Mouse (Mus musculus) midbrain, postnatal 0 days (tissue): Measurements from ENCODE around the gene BC049715. TPM values are rescaled to one million over a fixed set of nuclear protein-coding genes. Genes with fewer than 3 reads are reported as not detected.

Experiments
- ATAC-seq: fragments of 200-750 bp; cut with Nextera tagmentation; 2 replicates; pipeline ENCODE4 v1.8.0; 2017; ENCODE audit warnings: moderate number of reproducible peaks, mild to moderate bottlenecking, moderate TSS enrichment, moderate library complexity; ENCODE audit not compliant: low FRiP score
- DNase-seq: peaks from one replicate; pipeline ENCODE4 v3.0.0-alpha.2; 2015; ENCODE audit warnings: low spot score
- H3K27ac ChIP-seq: fragments of 300-500 bp; sonication (generic); 2 replicates; pipeline ENCODE4 v1.5.1; 2014; ENCODE audit warnings: low read depth, mild to moderate bottlenecking, low read length, mixed read lengths
- H3K27me3 ChIP-seq: fragments of 300-500 bp; sonication (generic); 2 replicates; pipeline ENCODE4 v1.6.1; 2014; ENCODE audit warnings: low read length, control low read depth, mixed read lengths; ENCODE audit not compliant: insufficient read depth
- H3K36me3 ChIP-seq: fragments of 300-500 bp; sonication (generic); 2 replicates; pipeline ENCODE4 v1.6.1; 2014; ENCODE audit warnings: low read length, control low read depth, mixed read lengths; ENCODE audit not compliant: insufficient read depth
- H3K4me1 ChIP-seq: fragments of 300-500 bp; sonication (generic); 2 replicates; pipeline ENCODE4 v1.6.1; 2014; ENCODE audit warnings: mild to moderate bottlenecking, control low read depth, antibody characterized with exemption, low read length, mixed read lengths; ENCODE audit not compliant: insufficient read depth
- H3K4me2 ChIP-seq: fragments of 300-500 bp; sonication (generic); 2 replicates; pipeline ENCODE4 v1.6.1; 2014; ENCODE audit warnings: low read depth, mild to moderate bottlenecking, low read length, mixed read lengths; ENCODE audit not compliant: poor library complexity, severe bottlenecking
- H3K4me3 ChIP-seq: fragments of 300-500 bp; sonication (generic); 2 replicates; pipeline ENCODE4 v1.5.1; 2014; ENCODE audit warnings: low read depth, mild to moderate bottlenecking, low read length, moderate library complexity
- H3K9ac ChIP-seq: fragments of 300-500 bp; sonication (generic); replicated peaks from 2 replicates; pipeline ENCODE4 v1.6.1; 2014; ENCODE audit warnings: mild to moderate bottlenecking, low read length, moderate library complexity, mixed read lengths; ENCODE audit not compliant: poor library complexity, severe bottlenecking
- H3K9me3 ChIP-seq: fragments of 300-500 bp; sonication (generic); 2 replicates; pipeline ENCODE4 v1.6.1; 2016; ENCODE audit warnings: low read length, control low read depth
- CTCF ChIP-seq: IDR thresholded peaks from 2 replicates; pipeline ENCODE4 v1.5.1; 2016; ENCODE audit warnings: antibody characterized with exemption, mild to moderate bottlenecking
- WGBS: fragments of 180-500 bp; shearing (Covaris S2); extraction: QIAGEN DNeasy Blood & Tissue Kit; methylation state at CpG from one replicate; pipeline ENCODE4 v1.1.7; 2014; 5-methylcytosine and 5-hydroxymethylcytosine counted together
- polyA plus RNA-seq: library from polyadenylated mRNA; unstranded; fragments of >200 nt; fragmentation: Nextera tagmentation; extraction: Ambion mirVana; gene quantifications from 2 replicates; pipeline ENCODE4 v1.2.1, GENCODE M21; 2015
- total RNA-seq: library from RNA; depleted of rRNA; stranded (reverse); fragments of >200 nt; gene quantifications from 2 replicates; pipeline ENCODE4 v1.2.3, GENCODE M21; 2014

Gene BC049715
- total and polyA plus RNA-seq, 2 experiments from 2014 or later, result 0.33 to 2.3 TPM

DNA sequence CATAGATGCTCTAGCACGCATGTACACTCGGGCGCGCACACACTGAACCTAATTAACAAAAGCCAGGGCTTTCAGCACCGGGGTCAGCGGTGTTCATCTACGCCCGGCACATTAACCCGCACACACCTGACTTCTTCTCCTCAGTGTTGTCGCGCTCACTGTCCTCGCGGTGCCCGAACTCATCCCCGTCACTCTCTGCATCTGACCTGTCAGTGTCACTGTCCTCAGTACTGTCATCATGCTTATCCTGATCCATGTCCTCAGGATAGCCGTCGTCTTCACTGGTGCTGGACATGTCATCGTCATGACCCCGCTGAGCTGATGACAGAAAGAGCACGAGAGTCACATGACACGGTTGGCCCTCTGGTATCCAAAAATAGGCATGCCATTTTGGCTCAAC is 7.0 kb upstream of the BC049715 start:
- no peaks in the 10 kb centered on the region for H3K27me3 ChIP-seq
- peaks cover 68% of the 10 kb centered on the region for H3K36me3 ChIP-seq
- H3K4me3 ChIP-seq, result no peak overlapping the region
- DNase-seq (no peak), ATAC-seq (no peak)
- no peak overlapping the region for H3K4me2 ChIP-seq
- TF ChIP-seq CTCF, result no peak
- WGBS, result 96% methylated on average over 21 of the region's 21 CpGs
- no peak overlapping the region for H3K9ac ChIP-seq
- no peak overlapping the region for H3K27ac ChIP-seq
- H3K4me1 ChIP-seq, result no peaks in the 10 kb centered on the region
- no peaks in the 10 kb centered on the region for H3K9me3 ChIP-seq

DNA sequence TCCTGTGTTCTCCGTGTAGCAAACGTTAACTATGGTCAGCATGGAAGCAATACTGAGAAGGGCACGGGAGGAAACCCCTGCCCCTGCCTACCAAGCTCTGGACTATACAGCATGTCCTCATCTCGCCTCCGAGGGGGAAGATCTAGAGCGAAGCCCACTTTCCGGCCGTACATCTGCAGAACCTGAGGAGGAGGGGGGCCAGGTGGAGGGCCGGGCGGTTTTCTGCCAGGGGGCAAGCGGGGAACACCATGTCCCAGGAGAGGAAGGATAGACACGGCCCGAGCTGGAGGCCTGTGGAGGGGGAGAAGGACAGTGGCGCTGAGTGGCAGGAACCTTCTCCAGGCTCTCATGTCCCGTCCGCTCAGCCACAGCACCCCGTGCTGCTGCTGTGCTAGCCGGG is 6.3 kb upstream of the BC049715 start:
- TF ChIP-seq CTCF, result no peak
- no peak overlapping the region for H3K27ac ChIP-seq
- no peak overlapping the region for H3K4me2 ChIP-seq
- H3K4me1 ChIP-seq, result no peaks in the 10 kb centered on the region
- no peak overlapping the region for H3K9ac ChIP-seq
- H3K4me3 ChIP-seq, result no peak overlapping the region
- ATAC-seq, result no peak
- H3K9me3 ChIP-seq, result no peaks in the 10 kb centered on the region
- H3K27me3 ChIP-seq, result no peaks in the 10 kb centered on the region
- peaks cover 64% of the 10 kb centered on the region for H3K36me3 ChIP-seq
- 94% methylated on average over 18 of the region's 18 CpGs for WGBS
- no peak for DNase-seq

DNA sequence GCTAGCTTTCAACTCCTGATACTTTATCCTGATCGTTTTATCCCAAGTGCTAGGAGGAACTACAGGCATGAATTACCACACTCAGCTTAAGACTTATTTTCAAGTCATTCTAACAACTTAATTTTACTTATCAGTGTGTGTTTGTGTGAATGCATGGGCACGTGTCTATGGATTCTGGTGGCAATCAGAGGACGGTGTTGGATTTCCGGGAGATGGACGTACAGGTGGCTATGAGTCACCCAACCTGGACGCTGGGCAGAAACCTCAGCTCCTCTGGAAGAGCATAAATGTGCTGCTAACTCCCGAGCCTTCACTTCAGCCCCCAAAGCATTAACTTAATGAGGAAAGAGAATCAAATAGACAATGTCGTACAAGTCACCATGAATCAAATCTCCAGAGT is 2.4 kb upstream of the BC049715 start:
- Histone ChIP-seq H3K27ac (no peak overlapping the region), H3K4me2 (no peak overlapping the region), H3K9me3 (no peaks in the 10 kb centered on the region), H3K36me3 (peaks cover 41% of the 10 kb centered on the region), H3K27me3 (no peaks in the 10 kb centered on the region), H3K4me3 (no peak overlapping the region), H3K4me1 (peaks cover 4% of the 10 kb centered on the region; the same call in 1 of the 2 replicates), H3K9ac (no peak overlapping the region)
- 95% methylated on average over 8 of the region's 8 CpGs for WGBS
- TF ChIP-seq CTCF, result no peak
- DNase-seq, result no peak
- ATAC-seq, result no peak

DNA sequence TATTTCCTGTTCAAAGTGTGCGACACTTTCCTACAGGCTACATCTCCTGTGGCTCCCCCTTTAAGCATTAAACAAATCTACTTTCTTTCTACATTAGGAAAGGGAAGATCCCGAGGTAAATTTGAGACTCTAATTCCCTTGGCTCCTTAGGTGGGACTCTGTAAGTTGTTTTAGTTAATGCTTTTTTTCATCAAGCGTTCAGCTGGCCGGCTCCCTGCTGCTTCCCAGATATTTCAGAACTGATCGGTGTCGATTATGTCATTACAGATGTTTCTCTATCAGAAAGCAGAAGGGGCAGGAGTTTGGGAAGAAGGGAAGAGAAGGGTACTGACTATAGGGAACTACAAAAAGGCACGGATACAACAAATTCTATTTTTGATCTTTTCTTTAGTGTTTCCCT is 310 bp upstream of the BC049715 start:
- no peak for TF ChIP-seq CTCF
- Histone ChIP-seq H3K36me3 (peaks cover 20% of the 10 kb centered on the region), H3K9me3 (no peaks in the 10 kb centered on the region)

DNA sequence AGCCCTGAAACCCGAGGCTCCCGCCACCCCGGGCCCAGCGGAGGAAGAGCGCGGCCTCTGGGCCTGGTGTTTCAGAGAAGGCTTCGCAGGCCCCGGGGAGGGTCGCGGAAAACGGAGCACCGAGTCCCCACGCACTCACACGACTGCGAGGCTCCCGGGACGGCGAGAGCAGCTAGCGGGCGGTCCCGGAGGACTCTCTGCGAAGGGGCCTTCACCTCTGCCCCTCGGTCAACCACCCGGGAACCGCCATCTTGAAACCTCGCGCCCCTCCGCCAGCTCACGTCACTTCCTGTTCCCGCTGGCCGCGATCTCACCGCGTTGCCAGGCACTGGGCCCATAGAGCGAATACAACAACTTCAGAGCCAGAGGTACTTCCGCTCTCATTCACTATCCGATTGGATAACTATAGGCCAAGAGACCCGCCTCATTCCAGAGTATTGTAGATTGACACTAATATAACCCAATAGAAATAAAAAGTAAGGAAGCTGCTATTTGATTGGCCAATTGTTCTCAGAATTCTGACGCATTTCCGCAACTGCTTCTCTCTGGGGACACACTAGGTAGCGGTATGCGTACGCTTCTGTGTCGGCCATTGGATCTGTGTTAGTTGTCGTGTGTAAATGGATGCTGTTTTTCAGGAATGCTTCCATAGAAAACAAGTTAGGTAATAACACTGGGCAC is 595 bp downstream of the BC049715 start, which contains the start of gene Wbp11:
Gene Wbp11 (minus strand): TSS at position 353 of the 681 bp plus-strand sequence.
- Histone ChIP-seq H3K27me3 (peaks cover 6% of the 10 kb centered on the region; the same call in 1 of the 2 replicates), H3K9me3 (no peaks in the 10 kb centered on the region), H3K27ac (peak within 1 kb of the TSS; percentile 83), H3K4me1 (peaks cover 4% of the 10 kb centered on the region; the same call in 1 of the 2 replicates), H3K9ac (peak within 1 kb of the TSS; percentile 98), H3K4me3 (peak within 1 kb of the TSS; percentile 100), H3K36me3 (peaks cover 12% of the 10 kb centered on the region), H3K4me2 (peak within 1 kb of the TSS; percentile 59)
- peak; percentile 59 for TF ChIP-seq CTCF
- DNase-seq (peak; percentile 99), ATAC-seq (peak; percentile 100)
- under 1% methylated on average over 44 of the region's 45 CpGs for WGBS

More for the DNA sequence above, 310 bp upstream of the BC049715 start:
- Histone ChIP-seq H3K27me3 (peaks cover 6% of the 10 kb centered on the region; the same call in 1 of the 2 replicates), H3K4me2 (peak overlapping the region; percentile 59), H3K9ac (peak overlapping the region; percentile 98), H3K27ac (peak overlapping the region; percentile 83; the same call in 1 of the 2 replicates), H3K4me1 (peaks cover 4% of the 10 kb centered on the region; the same call in 1 of the 2 replicates), H3K4me3 (peak overlapping the region; percentile 100)
- DNase-seq, result no peak
- ATAC-seq, result no peak
- 16% methylated on average over 7 of the region's 7 CpGs for WGBS

DNA sequence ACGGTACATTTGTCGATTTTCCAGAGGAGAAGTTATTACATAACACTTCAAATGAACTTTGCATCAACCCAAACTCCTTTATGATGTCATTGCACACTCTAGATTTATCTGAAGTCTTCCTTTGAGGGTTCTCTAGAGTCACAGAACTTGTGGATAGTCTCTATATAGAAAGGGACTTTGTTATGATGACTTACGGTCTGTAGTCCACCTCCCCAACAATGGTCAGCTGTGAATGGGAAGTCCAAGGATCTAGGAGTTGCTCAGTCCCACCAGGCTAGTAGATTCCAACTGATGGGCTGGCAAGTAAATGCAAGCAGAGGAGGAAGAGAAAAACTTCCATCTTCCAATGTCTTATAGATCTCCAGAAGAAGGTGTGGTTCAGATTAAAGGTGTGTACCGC is 1.3 kb downstream of the BC049715 start:
- Histone ChIP-seq H3K4me2 (peak overlapping the region; percentile 55), H3K27ac (peak overlapping the region; percentile 82), H3K9ac (peak overlapping the region; percentile 50; the same call in 1 of the 2 replicates), H3K27me3 (peaks cover 6% of the 10 kb centered on the region; the same call in 1 of the 2 replicates), H3K4me3 (peak overlapping the region; percentile 100), H3K36me3 (peaks cover 11% of the 10 kb centered on the region; the same call in 1 of the 2 replicates), H3K4me1 (peaks cover 4% of the 10 kb centered on the region; the same call in 1 of the 2 replicates), H3K9me3 (no peaks in the 10 kb centered on the region)
- DNase-seq (no peak), ATAC-seq (no peak)
- 36% methylated on average over 4 of the region's 4 CpGs for WGBS
- no peak for TF ChIP-seq CTCF
